Mouse (Mus musculus): ENCODE data around the gene Dennd2c.

- TF ChIP-seq CTCF (IDR thresholded peaks at IDR 0.05; ENCODE audit: borderline replicate concordance, insufficient read depth, low read depth, low read length), result no peak
- no peak for TF ChIP-seq POLR2A (IDR thresholded peaks at IDR 0.05; ENCODE audit: borderline replicate concordance, insufficient read depth, low read length)
These were observed 78.8 kb downstream of the Dennd2c start for GRCm38 (mm10) chr3:103181171-103181570.

All from cerebellum, adult 2 months (tissue).